Mouse (Mus musculus): Measurements from ENCODE around the gene Odf3l1. TPM values are rescaled to one million over a fixed set of nuclear protein-coding genes. Genes with fewer than 3 reads are reported as not detected.

Gene Odf3l1
- total RNA-seq, 1 experiment from 2014 or later = not detected

DNA sequence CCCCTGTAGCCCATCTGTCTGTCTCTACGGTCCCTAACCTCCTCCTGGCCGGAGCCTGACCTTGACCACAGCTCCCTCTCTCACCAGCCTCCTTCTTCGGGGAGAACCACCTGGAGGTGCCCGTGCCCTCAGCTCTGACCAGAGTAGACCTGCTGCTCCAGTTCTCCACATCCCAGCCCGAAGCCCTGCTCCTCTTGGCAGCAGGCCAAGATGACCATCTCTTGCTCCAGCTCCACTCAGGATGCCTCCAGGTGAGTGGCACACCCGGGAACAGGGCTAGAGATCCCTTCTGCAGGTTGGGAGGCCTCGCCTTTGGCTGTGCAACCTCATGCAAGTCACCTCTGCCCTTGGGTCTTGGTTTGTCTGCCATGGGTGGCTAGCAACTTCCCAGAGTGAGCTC is 19.0 kb upstream of the Odf3l1 start:
- ATAC-seq (replicated peaks; ENCODE audit: insufficient number of reproducible peaks, low FRiP score, low TSS enrichment, poor library complexity, severe bottlenecking) = no peak

DNA sequence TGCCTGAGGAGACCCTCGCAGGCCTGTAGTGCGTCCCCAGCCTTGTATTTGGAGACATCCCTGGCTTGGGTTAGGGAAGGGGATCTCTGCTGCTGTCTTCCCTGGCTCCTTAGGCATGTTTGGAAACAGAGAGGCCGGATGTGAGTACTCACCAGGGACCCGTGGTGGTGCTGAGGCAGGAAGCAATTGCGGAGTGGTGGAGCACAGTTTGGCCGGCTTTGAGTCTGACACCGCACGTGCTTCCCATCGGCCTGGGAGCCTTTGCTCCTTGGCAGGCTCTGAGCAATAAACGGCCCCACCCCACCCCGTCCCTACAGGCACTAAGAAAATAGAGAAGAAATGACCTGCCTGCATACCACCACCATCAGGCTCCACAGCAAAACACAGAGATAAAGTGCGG is 18.3 kb upstream of the Odf3l1 start:
- ATAC-seq (replicated peaks; ENCODE audit: insufficient number of reproducible peaks, low FRiP score, low TSS enrichment, poor library complexity, severe bottlenecking) = no peak

DNA sequence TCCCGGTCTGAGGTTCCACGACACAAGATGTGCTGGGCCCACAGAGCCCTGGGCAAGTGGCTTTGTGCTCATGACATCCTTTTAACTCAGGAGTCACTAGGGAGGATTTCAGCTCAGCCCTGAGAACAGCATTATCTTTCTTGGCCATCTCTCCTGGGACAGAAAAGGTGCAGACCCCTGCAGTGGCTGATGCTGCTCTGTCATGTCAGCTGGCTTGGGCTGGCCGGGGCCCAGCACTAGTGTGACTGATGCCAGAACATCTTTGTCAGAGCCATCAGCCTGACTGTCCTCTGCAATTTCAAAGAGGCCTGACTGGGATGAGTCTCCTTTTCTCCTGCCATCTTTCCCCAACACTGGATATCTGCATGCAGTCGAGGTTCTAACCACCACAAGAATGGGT is 17.8 kb upstream of the Odf3l1 start:
- no peak for ATAC-seq (replicated peaks; ENCODE audit: insufficient number of reproducible peaks, low FRiP score, low TSS enrichment, poor library complexity, severe bottlenecking)

DNA sequence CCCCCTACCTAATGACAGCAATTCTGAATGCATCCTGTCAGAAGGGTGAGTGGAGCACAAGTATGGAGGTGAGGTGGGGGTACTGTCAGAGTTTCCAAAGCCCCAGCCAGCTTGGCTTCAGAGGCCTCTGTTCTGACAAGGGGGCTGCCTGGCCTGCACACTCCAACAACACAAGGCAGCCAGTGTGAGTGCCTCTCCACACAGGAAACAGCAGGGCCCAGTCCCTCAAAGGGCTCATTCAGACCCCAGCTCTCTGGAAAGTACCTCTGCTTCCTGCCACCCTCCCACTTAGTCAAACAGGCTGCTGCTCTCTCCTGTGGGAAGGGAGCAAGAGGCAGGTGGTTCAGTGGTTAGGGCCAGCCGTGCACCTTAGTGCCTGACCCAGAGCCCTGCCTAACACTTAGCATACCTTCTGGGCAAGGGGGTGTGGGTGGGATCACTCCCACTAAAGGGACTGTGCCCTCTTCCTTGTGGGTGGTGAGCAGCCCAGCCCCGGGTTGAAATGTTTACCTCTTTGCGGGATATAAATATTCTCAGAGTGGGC is 17.1 kb upstream of the Odf3l1 start:
- no peak for ATAC-seq (replicated peaks; ENCODE audit: insufficient number of reproducible peaks, low FRiP score, low TSS enrichment, poor library complexity, severe bottlenecking)

DNA sequence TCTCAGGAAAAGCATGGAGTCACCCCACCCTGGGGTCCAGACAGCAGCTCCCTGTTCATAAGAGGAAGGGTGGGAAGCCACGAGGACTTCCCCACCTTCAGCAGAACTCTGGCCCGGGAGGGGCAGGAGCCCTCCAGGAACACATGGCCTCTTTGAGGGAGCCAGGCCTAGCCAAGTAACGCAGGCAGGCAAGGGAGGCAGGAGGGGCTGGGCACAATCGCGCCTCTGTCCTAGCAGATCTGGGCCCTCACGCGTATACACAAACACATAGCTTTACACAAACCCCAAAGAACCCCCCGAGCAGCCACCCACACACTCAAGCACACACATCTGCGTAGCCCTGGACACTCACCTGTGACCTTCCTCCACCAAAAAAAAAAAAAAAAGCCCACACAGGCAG is 16.3 kb upstream of the Odf3l1 start:
- no peak for ATAC-seq (replicated peaks; ENCODE audit: insufficient number of reproducible peaks, low FRiP score, low TSS enrichment, poor library complexity, severe bottlenecking)

DNA sequence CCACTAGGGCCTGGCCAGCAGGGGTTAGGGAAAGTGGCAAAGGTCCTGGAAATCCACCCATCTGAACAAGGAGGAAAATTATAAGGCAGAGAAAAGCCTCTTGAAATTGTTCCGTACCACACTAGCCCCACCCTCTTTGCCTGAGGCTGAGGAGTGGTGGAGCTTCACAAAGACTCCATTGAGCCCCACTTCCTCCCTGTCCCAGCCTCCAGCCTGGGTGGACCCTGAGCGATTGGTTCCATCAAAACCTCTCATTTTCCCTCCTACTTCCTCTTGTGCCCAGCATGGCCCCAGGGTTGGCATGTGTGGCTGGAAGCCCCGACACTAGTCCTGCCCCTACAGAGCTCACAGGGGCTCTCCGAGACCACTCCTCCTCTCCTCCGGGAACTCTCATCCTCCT is 12.8 kb upstream of the Odf3l1 start:
- ATAC-seq (replicated peaks; ENCODE audit: insufficient number of reproducible peaks, low FRiP score, low TSS enrichment, poor library complexity, severe bottlenecking) = no peak

DNA sequence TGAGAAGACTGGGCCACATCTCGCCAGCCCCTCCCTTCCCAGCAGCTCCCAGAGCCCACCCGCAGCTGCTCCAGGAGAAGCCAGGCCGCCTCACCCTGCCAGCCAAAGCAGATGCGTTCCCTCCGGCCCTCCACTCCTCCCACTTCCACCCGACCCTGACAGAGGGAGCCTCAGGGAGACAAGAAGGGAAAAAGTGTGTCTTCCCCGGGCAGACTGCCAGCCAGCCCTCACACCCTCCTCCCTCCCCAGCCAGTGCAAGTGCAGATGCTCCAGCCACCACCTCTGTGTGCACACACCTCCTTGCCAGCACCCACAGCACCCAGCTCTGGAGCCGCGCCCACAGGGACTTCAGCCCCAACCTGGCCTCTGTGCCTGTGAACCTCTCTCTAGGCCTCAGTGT is 12.3 kb upstream of the Odf3l1 start:
- ATAC-seq (replicated peaks; ENCODE audit: insufficient number of reproducible peaks, low FRiP score, low TSS enrichment, poor library complexity, severe bottlenecking) = no peak

DNA sequence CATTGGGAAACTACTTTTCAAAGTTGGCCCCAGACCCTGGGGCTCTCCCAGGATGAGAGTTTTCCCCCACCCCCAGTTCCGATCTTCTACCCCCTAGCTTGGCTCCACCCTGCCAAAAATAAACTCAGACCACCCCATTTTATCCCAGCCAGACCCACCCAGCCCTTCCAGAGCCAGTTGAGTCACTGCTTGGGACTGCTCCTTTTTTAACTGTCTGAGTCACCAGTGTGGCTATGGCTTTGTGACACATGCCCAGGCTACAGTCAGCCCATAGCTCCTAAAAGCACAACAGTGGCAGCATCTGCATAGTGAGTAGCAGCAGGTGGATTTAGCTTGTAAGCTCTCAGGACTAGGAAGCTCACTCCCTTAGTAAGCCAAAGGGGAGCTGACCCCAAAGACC is 8.6 kb upstream of the Odf3l1 start:
- ATAC-seq (replicated peaks; ENCODE audit: insufficient number of reproducible peaks, low FRiP score, low TSS enrichment, poor library complexity, severe bottlenecking) = no peak

DNA sequence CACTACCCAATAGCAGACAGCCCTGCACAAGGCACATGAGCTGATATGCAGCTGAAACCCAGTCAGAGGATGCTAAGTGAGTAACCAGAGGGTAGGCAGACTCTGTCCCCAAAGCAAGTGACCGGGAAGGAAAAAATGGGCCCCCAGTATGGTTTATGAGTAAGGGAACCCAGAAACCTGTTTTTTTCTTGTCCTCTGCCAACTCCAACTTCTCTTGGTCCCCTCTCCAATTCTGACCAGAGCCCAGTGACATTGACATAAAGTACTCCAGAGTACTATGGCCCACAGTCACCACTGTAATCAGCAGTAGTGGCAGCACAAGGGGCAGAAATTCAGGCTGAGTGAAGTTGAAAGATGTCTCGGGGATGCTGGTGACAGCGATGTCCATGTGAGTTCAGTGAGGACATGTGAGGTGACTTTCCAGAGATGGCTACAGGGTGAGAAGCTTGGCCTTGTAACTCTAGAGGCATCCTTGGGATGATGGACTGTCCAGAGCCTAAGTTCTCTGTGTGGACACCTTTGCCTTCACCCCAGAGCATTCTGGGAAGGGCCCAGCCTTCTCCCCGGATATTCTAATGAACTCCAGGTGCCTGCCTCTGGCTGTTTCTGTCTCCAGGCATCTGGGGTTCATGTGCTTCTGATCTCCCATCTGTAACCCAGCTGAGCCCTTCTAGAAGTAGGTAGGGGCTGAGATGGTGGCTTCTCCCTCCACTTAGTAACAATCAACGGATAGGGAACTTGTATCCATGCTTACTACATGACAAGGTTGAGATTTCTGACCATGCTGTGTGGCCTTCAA is 7.8 kb upstream of the Odf3l1 start:
- ATAC-seq (replicated peaks; ENCODE audit: insufficient number of reproducible peaks, low FRiP score, low TSS enrichment, poor library complexity, severe bottlenecking) = no peak

DNA sequence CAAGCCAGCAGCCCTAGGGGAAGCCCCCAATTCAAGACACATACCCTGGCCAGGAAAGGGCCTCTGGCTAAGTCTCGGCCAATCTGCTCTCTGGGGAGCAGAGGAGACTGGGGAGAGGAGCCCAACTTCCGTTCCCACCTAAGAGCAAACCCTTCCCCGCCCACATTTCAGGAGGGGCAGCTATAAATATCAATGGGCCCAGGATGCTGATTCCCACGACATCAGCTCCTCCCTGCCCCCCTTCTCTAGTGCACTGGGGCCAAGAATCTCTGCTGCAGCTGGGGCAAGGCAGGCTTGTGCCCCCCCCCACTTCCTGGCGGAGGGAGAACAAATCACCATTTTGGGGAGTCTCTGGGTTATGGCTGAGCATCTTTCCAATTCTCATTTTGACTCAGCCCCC is 6.7 kb upstream of the Odf3l1 start:
- ATAC-seq (replicated peaks; ENCODE audit: insufficient number of reproducible peaks, low FRiP score, low TSS enrichment, poor library complexity, severe bottlenecking) = no peak

DNA sequence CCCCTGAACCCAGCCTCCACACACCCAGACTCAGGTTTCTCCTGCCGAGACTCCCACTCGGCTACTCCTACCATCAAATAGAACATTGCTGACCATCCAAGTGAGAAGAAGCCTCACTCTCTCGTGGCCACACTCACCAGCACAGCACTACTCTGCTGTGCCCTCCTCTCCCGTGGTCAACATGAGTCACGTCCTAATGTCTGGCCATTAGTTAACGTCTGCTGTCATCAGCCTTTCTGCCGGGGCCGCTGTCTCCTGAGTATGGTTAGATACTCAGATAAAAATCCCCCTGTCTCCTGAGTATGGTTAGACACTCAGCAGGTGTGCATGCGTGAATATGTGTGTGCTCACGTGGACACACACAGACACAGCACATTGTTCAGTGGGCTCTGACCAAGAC is 6.3 kb upstream of the Odf3l1 start:
- no peak for ATAC-seq (replicated peaks; ENCODE audit: insufficient number of reproducible peaks, low FRiP score, low TSS enrichment, poor library complexity, severe bottlenecking)

DNA sequence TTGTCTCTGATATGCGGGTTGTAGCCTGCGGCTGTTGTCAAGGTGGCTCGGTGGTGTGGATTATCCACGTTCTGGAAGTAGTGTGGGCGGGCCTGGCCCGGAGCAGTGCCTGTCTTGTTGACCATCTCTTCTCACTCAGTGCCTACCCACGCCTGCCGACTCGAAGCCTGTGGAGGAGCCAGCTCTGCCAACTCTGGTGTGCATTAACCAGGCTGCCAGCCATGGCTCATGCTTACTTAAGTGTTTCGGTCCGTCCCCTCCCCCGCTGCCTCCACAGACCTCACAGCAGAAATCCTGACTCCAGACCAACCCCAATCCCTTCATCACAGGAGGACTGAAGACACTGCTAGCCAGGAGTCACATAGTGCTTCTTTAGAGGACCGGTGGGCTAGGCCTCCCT is 5.1 kb upstream of the Odf3l1 start:
- ATAC-seq (replicated peaks; ENCODE audit: insufficient number of reproducible peaks, low FRiP score, low TSS enrichment, poor library complexity, severe bottlenecking) = no peak

DNA sequence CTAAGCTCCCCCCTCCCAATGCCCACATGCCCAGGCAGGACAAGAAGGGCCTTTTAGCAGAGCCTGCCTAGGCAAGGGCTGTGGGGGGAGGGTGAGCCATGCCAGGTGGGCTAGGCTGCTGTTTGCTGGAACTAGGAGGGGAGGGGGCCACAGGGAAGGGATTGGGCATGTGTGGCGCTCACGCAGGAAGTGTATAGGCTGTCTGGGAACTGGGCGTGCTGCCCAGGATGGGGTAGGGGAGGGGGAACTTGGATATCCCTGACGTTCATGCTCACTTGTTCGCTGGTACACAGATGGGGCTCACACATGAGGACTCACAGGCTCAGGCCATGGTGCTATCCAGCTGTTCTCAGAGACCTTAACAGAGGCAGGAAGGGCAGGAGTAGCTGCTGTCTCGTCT is 3.8 kb upstream of the Odf3l1 start:
- ATAC-seq (replicated peaks; ENCODE audit: insufficient number of reproducible peaks, low FRiP score, low TSS enrichment, poor library complexity, severe bottlenecking) = no peak

DNA sequence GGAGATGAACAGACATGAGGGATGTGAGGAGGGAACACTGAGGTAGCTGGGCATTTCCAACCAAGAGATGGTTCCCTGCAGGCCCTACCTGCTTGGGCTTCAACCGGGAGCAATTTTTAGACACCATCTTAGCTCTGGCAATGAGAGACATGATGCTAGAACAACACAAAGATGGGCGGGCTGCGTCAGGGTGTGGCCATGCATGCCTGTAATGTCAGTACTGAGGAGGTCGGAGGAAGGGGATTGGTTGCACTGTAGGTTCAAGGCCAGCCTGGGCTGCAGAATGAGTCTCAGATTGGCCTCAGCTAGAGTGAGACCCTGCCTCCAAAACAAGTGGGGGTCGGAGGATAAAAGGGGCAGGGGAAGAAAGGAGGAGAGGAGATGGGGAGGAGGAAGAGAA is 2.0 kb upstream of the Odf3l1 start:
- ATAC-seq (replicated peaks; ENCODE audit: insufficient number of reproducible peaks, low FRiP score, low TSS enrichment, poor library complexity, severe bottlenecking) = no peak

DNA sequence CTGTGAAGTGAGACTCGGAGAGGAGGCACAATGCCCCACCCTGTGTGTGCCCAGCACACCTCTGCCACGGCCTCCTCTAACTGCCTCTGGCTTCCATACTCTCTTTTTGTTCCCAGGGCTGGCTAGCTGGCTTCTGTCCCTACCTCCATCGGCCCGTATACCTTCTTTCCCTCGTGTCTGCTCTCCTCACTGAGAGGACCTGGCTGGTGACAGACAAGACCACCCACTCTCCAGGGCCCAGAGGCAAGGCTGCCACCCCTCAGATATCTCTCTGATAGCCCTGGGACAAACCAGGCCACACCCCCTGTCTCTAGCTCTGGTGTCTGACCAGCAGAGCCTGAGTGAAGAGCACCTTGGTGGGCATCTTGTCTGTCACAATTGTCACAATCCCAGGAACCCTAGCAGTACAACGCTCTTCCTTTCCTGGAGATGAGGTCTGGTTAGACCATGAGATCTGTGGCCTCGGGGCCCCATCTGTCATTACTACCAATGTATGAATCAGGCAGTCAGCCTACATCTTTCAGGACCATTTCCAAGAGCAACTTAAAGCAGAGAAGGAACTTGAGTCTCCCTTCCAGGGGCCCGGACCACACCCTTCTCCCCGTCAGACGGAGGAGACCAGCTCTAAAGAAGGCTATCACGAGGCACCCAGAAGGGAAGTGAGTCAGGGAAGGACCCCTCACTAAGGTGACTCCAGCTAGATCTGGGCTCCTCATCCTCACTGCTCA is 1.4 kb upstream of the Odf3l1 start:
- ATAC-seq (replicated peaks; ENCODE audit: insufficient number of reproducible peaks, low FRiP score, low TSS enrichment, poor library complexity, severe bottlenecking) = no peak

DNA sequence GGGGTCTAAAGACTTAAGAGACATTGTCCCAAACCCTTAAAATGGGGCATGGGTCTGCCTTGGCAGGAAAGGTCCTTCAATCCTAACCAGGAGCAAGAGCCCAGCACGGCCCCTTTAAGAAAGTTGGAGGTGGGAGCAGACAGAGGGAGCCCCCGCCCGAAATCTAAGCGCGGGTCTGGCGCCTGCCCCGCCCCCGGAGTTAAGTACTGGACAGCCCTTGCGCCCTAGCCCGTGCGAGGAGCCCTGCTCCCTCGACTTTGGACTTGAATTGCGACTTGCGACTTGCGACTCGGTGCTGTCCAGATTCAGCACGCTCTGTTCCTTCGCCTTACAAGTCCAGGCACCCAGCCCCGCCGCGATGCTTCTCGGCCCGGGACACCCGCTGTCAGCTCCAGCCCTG is 353 bp upstream of the Odf3l1 start, which contains the start of gene Cspg4:
Gene Cspg4, plus strand, starts transcription at position 202 of the 400 bp plus-strand sequence.
- ATAC-seq (replicated peaks; ENCODE audit: insufficient number of reproducible peaks, low FRiP score, low TSS enrichment, poor library complexity, severe bottlenecking) = no peak

DNA sequence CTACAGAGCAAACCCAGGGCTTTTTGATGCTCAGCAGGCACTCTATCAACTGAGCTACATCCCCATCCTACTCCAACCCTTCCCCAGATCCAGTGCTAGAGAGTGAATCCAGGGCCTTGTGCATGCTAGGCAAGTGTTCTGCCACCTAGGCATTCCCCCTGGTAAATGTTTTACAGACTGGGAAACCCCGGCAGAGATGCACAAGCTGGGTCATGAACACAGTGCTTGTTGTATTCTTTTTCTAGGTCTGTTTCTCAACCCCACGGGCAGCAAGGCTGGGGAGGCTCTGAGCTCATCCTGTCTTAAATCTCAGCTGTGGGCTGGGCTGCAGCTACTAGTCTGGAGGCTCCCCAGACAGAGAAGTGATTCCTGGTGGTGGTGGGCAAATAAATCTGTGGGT is 1.6 kb downstream of the Odf3l1 start:
- no peak for ATAC-seq (replicated peaks; ENCODE audit: insufficient number of reproducible peaks, low FRiP score, low TSS enrichment, poor library complexity, severe bottlenecking)

DNA sequence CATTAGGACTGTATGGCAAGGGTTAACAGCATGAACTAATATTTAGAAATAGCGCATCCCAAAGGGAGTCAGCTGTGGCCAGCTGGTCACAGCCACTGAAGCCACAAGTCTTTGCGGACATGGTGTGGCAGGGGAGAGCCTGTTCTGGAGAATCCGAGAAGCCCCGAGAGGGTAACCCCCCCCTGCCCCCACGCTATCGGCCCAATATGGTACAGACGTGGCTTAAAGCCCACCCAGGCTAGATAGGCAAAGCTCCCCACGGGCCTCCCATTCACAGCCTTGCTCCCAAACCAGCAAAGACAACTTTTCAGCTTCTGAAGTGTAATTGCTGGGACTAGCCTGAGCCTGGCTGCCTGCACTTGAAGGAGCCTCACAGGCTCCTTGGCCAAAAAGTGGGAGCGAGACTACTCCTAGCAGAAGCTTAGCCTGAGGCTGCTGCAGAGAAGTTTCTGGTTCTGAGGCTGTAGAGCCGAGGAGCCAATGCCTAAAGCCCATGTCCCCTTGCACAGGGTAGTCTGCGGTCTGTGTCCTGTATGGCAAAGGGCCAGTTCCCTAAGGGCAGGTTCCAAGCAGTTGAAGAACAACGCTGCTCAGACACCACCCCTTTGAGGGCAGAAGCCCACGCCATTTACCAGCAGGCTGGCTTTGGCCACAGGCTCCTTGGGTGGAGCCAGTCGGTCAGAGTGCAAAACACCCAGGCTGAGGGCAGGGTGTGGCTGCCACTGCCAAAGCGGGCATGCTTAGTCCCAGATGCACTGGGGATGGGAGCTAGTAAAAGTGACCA is 3.8 kb downstream of the Odf3l1 start:
- no peak for ATAC-seq (replicated peaks; ENCODE audit: insufficient number of reproducible peaks, low FRiP score, low TSS enrichment, poor library complexity, severe bottlenecking)

DNA sequence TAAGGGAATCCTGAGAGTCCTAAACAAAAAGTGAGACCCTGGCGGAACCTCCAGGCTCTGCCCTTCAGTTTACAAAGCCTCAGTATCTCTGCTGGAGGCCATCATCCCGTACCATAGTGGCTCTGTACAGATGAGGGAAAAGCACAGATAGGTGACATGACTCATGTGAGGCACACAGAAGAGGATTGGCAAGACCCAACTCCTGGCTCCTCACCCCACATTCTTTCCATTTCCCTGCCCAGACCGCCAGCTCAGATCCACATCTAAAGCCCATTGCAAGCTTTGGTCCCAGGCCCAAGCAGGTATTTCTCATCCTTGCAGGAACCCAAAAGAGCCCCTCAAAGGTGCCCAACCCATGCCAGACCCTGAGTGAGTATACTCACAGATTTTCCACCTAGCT is 4.4 kb downstream of the Odf3l1 start:
- no peak for ATAC-seq (replicated peaks; ENCODE audit: insufficient number of reproducible peaks, low FRiP score, low TSS enrichment, poor library complexity, severe bottlenecking)

All from monocyte, adult 5-6 weeks (primary cell).